Mouse (Mus musculus) stomach, embryonic 14.5 days (tissue): ENCODE data around the gene Irs1. TPM values are rescaled to one million over a fixed set of nuclear protein-coding genes. Genes with fewer than 3 reads are reported as not detected.

ENCODE experiments used
- ATAC-seq: fragments of 200-750 bp; cut with Nextera tagmentation; 2 replicates; pipeline ENCODE4 v1.8.0; 2017; ENCODE audit warnings: low read depth, moderate TSS enrichment; ENCODE audit not compliant: insufficient number of reproducible peaks, insufficient read depth, low FRiP score
- H3K27ac ChIP-seq: fragments of 300-500 bp; sonication (generic); 2 replicates; pipeline ENCODE4 v1.5.1; 2014; ENCODE audit warnings: mild to moderate bottlenecking, low read length, moderate library complexity, mixed read lengths
- H3K27me3 ChIP-seq: fragments of 300-500 bp; sonication (generic); 2 replicates; pipeline ENCODE4 v1.6.1; 2014; ENCODE audit warnings: low read length, control low read depth, mixed read lengths; ENCODE audit not compliant: control insufficient read depth, insufficient read depth
- H3K36me3 ChIP-seq: fragments of 300-500 bp; sonication (generic); 2 replicates; pipeline ENCODE4 v1.6.1; 2014; ENCODE audit warnings: mild to moderate bottlenecking, control low read depth, low read length, moderate library complexity, mixed read lengths; ENCODE audit not compliant: control insufficient read depth, insufficient read depth
- H3K4me1 ChIP-seq: fragments of 300-500 bp; sonication (generic); 2 replicates; pipeline ENCODE4 v1.6.1; 2014; ENCODE audit warnings: low read length, control low read depth, mixed read lengths; ENCODE audit not compliant: control insufficient read depth, insufficient read depth
- H3K4me2 ChIP-seq: fragments of 300-500 bp; sonication (generic); replicated peaks from 2 replicates; pipeline ENCODE4 v1.6.1; 2014; ENCODE audit warnings: low read depth, low read length, control low read depth
- H3K4me3 ChIP-seq: fragments of 300-500 bp; sonication (generic); 2 replicates; pipeline ENCODE4 v1.5.1; 2014; ENCODE audit warnings: low read depth, low read length, control low read depth
- H3K9ac ChIP-seq: fragments of 300-500 bp; sonication (generic); replicated peaks from 2 replicates; pipeline ENCODE4 v1.6.1; 2014; ENCODE audit warnings: low read depth, mild to moderate bottlenecking, control low read depth, low read length, moderate library complexity, mixed read lengths
- H3K9me3 ChIP-seq: fragments of 300-500 bp; sonication (generic); 2 replicates; pipeline ENCODE4 v1.6.1; 2016; ENCODE audit warnings: low read depth, low read length, control low read depth; ENCODE audit not compliant: control insufficient read depth
- WGBS: fragments of 180-500 bp; shearing (Covaris S2); extraction: QIAGEN DNeasy Blood & Tissue Kit; methylation state at CpG from one replicate; pipeline ENCODE4 v1.1.7; 2014; 5-methylcytosine and 5-hydroxymethylcytosine counted together
- polyA plus RNA-seq: library from polyadenylated mRNA; unstranded; fragments of >200 nt; fragmentation: Nextera tagmentation; extraction: Ambion mirVana; gene quantifications from 2 replicates; pipeline ENCODE4 v1.2.1, GENCODE M21; 2014

The Irs1 gene
- polyA plus RNA-seq, 1 experiment from 2014 or later: 6.7 TPM

DNA sequence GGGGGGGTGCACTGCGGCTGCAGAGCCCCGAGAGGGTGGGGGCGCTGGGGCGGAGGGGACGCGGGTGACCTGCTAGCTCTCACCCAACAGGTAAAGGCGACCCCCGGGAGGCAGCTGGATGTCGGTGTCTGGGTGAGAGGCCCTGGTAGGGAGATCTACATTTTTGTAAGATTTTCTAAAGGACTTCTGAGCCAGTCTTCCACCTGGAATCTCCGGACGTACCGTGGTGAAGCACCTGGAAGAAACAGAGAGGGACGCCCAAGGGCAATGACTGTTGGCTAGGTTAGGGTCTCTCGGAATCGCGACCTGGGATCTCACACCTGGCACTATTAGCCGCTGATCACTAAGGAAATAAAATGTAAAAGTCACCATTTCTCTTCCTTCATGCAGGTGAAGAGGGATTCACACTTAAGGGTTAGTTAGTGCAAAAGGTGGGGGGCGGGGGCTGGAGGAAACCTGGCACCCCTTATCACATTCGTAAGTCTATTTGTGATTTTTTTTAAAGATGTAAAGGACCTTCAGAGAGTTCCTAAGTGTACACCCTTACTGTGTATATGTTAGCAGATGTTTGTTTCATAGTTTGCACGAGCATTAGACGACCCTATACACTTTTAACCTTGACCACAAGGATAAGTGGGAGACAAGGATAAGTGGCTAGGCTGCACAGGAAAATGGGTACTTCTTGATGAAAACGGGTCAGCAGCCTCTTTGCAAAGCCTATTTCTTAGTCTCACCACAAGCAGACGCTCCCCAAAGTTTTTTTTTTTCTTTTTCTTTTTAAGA is 905 bp upstream of the Irs1 start:
- H3K27me3 ChIP-seq: no peaks in the 10 kb centered on the region
- H3K9me3 ChIP-seq: no peaks in the 10 kb centered on the region
- H3K27ac ChIP-seq: peak overlapping the region; percentile 96; the same call in 1 of the 2 replicates
- peaks cover 28% of the 10 kb centered on the region for H3K4me1 ChIP-seq
- ATAC-seq: peak; percentile 0; the same call in 1 of the 2 replicates
- peak overlapping the region; percentile 88 for H3K4me2 ChIP-seq
- 1% methylated on average over 23 of the region's 23 CpGs for WGBS
- peak overlapping the region; percentile 72 for H3K9ac ChIP-seq
- peak overlapping the region; percentile 70 for H3K4me3 ChIP-seq
- peaks cover 9% of the 10 kb centered on the region for H3K36me3 ChIP-seq

DNA sequence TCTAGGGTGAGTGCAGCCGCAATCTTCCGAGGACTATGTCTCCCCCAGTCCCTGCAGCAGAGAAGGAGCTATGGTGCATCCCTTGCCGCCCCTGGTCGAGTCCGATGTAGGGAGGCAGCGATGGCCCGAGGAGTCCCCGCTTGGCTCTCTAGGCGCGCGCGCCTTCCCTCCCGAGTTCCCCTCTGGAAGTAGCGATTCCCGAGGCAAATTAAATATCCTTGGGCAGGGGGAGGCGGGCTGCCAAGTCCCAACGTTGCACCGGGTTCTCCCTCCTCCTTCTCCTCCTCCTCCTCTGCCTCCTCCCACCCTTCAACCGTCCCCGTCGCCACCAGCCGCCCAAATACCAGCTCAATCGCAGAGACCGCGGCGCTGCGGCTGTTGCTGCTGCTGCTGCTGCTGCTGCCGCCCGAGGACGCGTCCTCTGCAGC is 479 bp downstream of the Irs1 start:
- Histone ChIP-seq H3K36me3 (peaks cover 9% of the 10 kb centered on the region), H3K4me1 (peaks cover 30% of the 10 kb centered on the region), H3K4me3 (peak overlapping the region; percentile 70), H3K4me2 (peak overlapping the region; percentile 88), H3K27ac (peak overlapping the region; percentile 96), H3K9ac (peak overlapping the region; percentile 72), H3K27me3 (no peaks in the 10 kb centered on the region), H3K9me3 (no peaks in the 10 kb centered on the region)
- 0% methylated on average over 30 of the region's 31 CpGs for WGBS
- peak; percentile 50 for ATAC-seq

DNA sequence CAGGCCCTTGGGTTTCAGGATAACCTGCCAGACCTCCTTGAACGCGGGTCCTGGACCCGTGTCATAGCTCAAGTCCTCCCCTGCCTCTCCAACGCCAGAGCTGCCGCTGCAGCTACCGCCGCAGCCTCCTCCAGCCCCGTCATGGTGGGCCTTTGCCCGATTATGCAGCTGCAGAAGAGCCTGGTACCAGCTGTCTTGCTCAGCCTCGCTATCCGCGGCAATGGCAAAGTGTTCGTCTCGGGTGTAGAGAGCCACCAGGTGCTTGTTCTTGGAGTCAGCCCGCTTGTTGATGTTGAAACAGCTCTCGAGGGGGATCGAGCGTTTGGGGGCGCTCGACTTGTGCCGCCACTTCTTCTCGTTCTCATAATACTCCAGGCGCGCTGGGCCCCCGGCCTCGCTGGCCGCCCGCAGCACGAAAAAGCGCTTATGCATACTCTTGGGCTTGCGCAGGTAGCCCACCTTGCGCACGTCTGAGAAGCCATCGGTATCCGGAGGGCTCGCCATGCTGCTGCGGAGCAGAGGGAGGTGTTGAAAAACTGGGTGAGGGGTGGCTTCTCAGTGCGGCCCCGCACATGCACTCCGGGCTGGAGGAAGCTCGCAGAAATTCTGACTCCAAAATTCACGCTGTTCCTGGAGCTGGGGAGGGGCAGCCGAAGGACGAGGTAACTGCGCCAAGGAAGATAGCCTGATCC is 1.1 kb downstream of the Irs1 start:
- WGBS: under 1% methylated on average over 45 of the region's 45 CpGs
- Histone ChIP-seq H3K9ac (peak overlapping the region; percentile 72), H3K27ac (peak overlapping the region; percentile 96), H3K4me1 (peaks cover 30% of the 10 kb centered on the region), H3K4me3 (peak overlapping the region; percentile 70), H3K36me3 (peaks cover 9% of the 10 kb centered on the region), H3K4me2 (peak overlapping the region; percentile 88), H3K9me3 (no peaks in the 10 kb centered on the region), H3K27me3 (no peaks in the 10 kb centered on the region)
- ATAC-seq: no peak

DNA sequence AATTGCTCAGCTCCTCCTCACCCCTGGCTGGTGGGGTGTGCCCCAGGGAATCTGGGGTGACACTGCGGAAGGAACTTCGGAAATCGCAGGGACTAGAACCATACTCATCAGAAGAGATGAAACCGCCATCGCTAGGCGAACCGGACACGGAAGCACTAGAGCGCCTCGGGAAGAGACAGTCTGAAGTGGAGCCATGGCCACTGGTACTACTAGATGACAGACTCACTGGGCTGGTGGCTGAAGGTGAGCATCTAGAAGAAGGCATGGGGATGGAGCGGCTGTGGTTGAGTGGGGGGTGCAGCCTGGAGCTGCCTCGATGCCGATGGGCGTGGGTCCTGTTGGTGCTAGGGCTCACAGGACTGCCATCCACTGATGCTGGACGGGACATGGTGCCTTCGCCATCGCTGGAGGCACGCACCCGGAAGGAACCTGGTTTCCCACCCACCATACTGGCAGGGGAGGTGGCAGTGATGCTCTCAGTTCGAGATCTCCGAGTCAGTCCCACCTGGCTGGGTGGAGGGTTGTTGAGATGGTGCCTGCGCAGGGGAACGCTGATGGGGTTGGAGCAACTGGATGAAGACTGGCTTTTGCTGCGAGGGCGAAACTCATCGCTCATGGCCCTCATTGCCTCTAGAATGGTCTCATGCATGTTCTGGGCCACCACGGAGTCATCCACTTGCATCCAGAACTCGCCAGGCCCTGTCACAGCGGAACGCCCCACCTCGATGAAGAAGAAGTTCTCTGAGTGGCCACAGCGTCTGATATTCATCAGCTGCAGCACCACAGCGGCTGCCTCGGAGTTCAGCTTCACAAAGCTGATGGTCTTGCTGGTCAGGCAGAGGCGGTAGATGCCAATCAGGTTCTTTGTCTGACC is 1.9 kb downstream of the Irs1 start:
- Histone ChIP-seq H3K4me1 (peaks cover 30% of the 10 kb centered on the region), H3K9me3 (no peaks in the 10 kb centered on the region), H3K4me3 (peak overlapping the region; percentile 70), H3K36me3 (peaks cover 9% of the 10 kb centered on the region), H3K4me2 (peak overlapping the region; percentile 88), H3K27me3 (no peaks in the 10 kb centered on the region), H3K9ac (peak overlapping the region; percentile 72), H3K27ac (peak overlapping the region; percentile 96)
- no peak for ATAC-seq
- WGBS: 65% methylated on average over 35 of the region's 35 CpGs

DNA sequence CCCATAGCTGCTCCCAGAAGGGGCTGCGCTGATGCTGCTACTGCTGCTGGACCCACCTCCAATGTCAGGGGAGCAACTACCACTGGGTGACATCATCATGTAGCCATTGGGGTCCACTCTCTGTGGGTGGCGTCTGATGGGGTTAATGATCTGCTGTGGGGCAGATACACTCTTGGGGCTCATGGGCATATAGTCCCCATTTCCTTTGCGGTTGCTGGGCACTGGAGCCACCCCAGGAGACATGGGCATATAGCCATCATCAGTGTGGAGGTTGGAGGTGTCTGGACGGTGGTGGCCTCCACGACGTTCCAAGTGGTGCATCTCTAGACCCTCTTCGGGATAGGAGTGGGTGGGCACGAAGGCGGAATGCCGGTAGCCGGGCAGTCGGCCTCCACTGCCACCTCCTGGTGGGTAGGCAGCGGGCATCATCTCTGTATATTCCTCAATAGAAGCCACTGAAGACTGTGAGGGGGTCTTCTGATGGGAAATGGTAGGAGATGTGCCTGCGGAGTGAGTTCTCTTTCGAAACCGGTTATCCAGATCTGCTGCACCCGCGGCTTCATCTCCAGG is 2.7 kb downstream of the Irs1 start:
- Histone ChIP-seq H3K9ac (no peak overlapping the region), H3K36me3 (peaks cover 9% of the 10 kb centered on the region), H3K4me2 (peak overlapping the region; percentile 88), H3K27me3 (no peaks in the 10 kb centered on the region), H3K4me3 (peak overlapping the region; percentile 70; the same call in 1 of the 2 replicates), H3K4me1 (peaks cover 33% of the 10 kb centered on the region), H3K27ac (no peak overlapping the region), H3K9me3 (no peaks in the 10 kb centered on the region)
- ATAC-seq: no peak
- WGBS: 90% methylated on average over 18 of the region's 18 CpGs

DNA sequence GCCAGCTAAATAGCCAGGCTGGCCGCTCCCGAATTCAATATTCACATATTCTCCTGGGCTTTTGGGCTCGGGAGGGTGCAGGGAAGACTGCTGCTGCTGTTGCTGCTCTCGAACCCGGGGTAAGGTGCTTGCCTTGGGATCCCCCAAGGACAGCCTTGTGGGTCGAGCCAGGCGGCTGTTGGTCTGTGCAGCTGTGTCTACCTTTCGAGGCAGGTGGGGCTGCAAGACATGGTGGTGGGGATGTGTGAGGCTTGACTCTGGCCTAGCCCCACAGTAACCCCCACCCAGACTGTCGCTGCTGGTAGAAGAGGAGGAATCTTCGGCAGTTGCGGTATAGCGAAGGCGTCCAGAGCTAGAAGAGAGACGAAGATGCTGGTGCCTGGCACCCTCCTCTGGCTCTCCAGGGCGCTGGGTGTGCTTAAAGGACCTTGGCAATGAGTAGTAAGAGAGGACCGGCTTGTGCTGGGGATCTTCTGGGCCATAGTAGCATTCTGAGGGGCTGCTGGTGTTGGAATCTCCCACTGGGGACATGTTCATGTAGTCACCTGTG is 3.4 kb downstream of the Irs1 start:
- H3K4me2 ChIP-seq: peak overlapping the region; percentile 88
- no peak overlapping the region for H3K9ac ChIP-seq
- H3K9me3 ChIP-seq: no peaks in the 10 kb centered on the region
- H3K36me3 ChIP-seq: peaks cover 9% of the 10 kb centered on the region
- WGBS: 91% methylated on average over 16 of the region's 16 CpGs
- H3K27ac ChIP-seq: no peak overlapping the region
- no peaks in the 10 kb centered on the region for H3K27me3 ChIP-seq
- no peak for ATAC-seq
- peak overlapping the region; percentile 70 for H3K4me3 ChIP-seq
- H3K4me1 ChIP-seq: peaks cover 30% of the 10 kb centered on the region

DNA sequence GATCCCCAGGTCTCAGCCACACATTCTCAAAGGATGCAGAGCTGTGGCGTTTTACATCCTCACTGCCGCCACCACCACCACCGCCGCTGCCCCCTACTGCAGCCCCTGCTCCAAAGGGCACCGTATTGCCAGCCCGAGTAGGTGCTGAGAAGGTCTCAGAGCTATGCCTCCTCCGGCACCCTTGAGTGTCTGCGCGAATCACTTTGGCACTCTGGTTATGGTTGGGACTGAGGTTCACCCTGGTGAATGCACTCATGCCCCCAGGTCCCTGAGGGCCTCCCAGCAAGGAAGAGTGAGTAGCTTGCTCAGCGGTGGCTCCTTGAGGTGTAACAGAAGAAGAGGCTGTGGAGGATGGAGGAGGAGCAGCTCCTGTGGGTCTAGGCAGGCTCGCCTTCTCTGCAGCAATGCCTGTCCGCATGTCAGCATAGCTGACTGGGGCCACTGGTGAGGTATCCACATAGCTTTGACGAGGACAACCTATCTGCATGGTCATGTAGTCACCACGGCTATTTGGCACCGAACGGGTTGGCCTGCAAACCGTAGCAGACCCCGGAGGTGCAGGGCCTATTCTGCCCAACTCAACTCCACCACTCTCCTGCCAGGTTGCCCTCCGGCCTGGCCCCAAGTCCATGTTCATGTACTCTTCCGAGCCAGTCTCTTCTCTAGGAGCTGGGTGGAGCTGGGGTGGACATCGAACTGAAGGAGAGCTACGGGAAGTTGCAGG is 4.0 kb downstream of the Irs1 start:
- peak overlapping the region; percentile 40; the same call in 1 of the 2 replicates for H3K9ac ChIP-seq
- peak overlapping the region; percentile 88 for H3K4me2 ChIP-seq
- H3K27ac ChIP-seq: peak overlapping the region; percentile 13; the same call in 1 of the 2 replicates
- H3K27me3 ChIP-seq: no peaks in the 10 kb centered on the region
- H3K9me3 ChIP-seq: no peaks in the 10 kb centered on the region
- peaks cover 9% of the 10 kb centered on the region for H3K36me3 ChIP-seq
- ATAC-seq: no peak
- 60% methylated on average over 22 of the region's 22 CpGs for WGBS
- peaks cover 28% of the 10 kb centered on the region for H3K4me1 ChIP-seq
- H3K4me3 ChIP-seq: peak overlapping the region; percentile 70
